Mouse (Mus musculus): Measurements from ENCODE around the gene Vsx2.

The Vsx2 gene

DNA sequence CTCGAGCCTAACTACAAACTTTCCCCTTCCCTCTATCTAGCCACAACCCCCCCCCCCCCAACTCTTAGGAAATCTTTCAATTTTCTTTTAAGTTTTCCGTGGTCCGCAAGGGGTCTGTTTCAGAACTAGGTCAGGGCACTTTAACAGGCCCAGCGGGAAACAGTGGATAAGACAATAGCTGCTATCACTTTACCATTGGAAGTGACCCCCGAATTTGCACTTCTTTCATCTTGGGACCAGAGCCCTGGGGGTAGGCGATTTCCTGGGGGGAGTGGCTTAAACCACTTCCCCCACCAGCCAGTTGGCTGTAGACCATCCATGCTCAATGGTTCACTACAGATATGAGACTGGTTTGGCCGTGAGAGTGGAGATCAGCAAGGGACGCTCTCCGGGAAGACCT lies 71.1 kb downstream of the Vsx2 start, which contains the start of gene Vrtn:
TSS of gene Vrtn (plus strand) at position 366 of the 400 bp plus-strand sequence.
- DNase-seq (ENCODE audit: low read depth, low spot score) = no peak

Data from CD4-positive helper T cell, adult 2 months (primary cell).